Mouse (Mus musculus): ENCODE results near the gene Omt2a.
"Not testable (repeated sequence)": the region's sequence is repeated elsewhere in the genome, so short reads cannot be mapped to it uniquely, and the experiment has no call there.

Omt2a gene

GRCm38 (mm10) chr9:78296089-78296488 is 18.5 kb downstream of the Omt2a start:
- peak; percentile 42 for DNase-seq

DNA sequence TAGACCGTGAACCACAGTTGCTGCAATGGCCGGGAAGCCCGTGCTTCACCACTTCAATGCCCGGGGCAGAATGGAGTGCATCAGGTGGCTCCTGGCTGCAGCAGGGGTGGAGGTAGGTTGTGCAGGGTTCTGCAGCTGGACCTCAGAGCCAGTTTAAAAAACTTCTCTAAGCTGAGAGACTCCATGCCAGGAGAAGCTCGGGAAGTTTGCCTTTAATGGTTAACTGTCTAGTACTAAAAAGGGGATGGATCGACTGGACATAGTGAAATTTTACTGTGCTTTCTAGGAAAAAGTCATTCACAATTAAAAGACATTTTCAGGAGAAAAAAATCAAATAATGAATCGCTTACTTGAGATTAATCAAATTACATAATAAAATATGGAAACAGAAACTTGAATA is 19.8 kb downstream of the Omt2a start:
- not testable (repeated sequence) for DNase-seq

DNA sequence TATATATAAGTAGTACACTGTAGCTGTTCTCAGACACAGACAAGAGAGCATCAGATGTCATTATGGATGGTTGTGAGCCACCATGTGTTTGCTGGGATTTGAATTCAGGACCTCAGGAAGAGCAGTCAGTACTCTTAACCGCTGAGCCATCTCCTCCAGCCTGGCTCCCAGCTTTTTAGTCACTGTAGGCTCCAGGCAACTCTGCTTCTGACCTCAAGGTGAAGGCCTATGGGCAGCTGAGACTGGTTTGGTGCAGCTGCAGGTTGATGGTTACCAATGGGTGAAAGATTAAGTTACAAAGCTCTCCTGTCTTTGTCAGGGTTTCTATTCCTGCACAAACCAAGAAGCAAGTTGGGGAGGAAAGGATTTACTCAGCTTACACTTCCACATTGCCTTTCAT is 20.9 kb downstream of the Omt2a start:
- DNase-seq = not testable (repeated sequence)

- not testable (repeated sequence) for DNase-seq
Observed at GRCm38 (mm10) chr9:78292462-78292861, 22.1 kb downstream of the Omt2a start.

GRCm38 (mm10) chr9:78289723-78290122 is 24.9 kb downstream of the Omt2a start, which contains the start of gene Gm10639:
TSS of gene Gm10639 (plus strand) at chr9:78289923.
- DNase-seq = peak; percentile 7

DNA sequence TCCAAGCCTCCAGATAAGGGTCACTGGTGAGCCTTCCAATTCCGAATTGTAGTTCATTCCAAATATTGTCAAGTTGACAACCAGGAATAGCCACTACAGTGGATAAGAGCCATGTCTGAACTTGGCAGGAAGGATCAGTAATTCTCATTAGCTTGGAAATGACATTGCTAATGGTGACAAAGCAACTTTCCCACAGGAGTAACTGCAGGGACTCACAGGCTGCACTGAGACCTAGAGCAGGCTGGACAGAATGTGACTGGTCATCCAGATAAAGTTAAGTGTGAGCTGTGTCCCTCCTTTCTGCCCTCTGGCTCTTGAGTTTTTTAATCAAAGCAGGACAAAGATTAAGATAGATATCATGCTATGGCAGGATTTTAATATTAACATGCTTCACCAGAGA is 25.5 kb downstream of the Omt2a start:
- DNase-seq = not testable (repeated sequence)

GRCm38 (mm10) chr9:78282002-78282711 is 32.4 kb downstream of the Omt2a start:
- peak; percentile 2 for DNase-seq

DNA sequence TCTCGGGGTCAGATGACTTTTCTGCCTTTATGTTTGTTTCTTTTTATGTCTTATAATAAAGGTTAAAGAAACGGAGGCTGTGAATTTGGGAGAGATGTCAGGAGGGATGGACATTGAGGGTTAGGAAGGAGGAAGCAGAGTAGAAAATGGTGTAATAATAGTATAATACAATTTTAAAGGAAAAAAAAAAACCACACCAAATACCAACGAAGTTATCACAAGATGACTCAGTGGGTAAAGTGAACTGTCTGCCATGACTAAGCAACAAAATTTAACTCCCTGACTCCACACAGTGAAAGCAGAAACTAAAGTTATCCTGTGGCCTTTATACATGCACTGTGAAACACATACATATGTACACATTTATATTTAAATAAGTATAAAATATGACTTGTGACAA is 43.7 kb downstream of the Omt2a start:
- DNase-seq = not testable (repeated sequence)

Measured in lung, postnatal 36 days (tissue).